Mouse (Mus musculus) forebrain, embryonic 12.5 days (tissue): Measurements from ENCODE around the gene Pla2g7. TPM values are rescaled to one million over a fixed set of nuclear protein-coding genes. Genes with fewer than 3 reads are reported as not detected.

Experiments used
- ATAC-seq: fragments of 200-750 bp; cut with Nextera tagmentation; 2 replicates; pipeline ENCODE4 v1.8.0; 2017; ENCODE audit warnings: moderate TSS enrichment; ENCODE audit not compliant: low FRiP score
- H3K27ac ChIP-seq: fragments of 300-500 bp; sonication (generic); 2 replicates; pipeline ENCODE4 v1.5.1; 2016; ENCODE audit warnings: mild to moderate bottlenecking
- H3K27me3 ChIP-seq: fragments of 300-500 bp; sonication (generic); 2 replicates; pipeline ENCODE4 v1.6.1; 2016; ENCODE audit warnings: mild to moderate bottlenecking
- H3K36me3 ChIP-seq: fragments of 300-500 bp; sonication (generic); replicated peaks from 2 replicates; pipeline ENCODE4 v1.6.1; 2016; ENCODE audit warnings: mild to moderate bottlenecking
- H3K4me1 ChIP-seq: fragments of 300-500 bp; sonication (generic); 2 replicates; pipeline ENCODE4 v1.6.1; 2016
- H3K4me2 ChIP-seq: fragments of 300-500 bp; sonication (generic); 2 replicates; pipeline ENCODE4 v1.6.1; 2016; ENCODE audit warnings: mild to moderate bottlenecking, moderate library complexity
- H3K4me3 ChIP-seq: fragments of 300-500 bp; sonication (generic); replicated peaks from 2 replicates; pipeline ENCODE4 v1.5.1; 2016; ENCODE audit warnings: mild to moderate bottlenecking
- H3K9ac ChIP-seq: fragments of 300-500 bp; sonication (generic); 2 replicates; pipeline ENCODE4 v1.6.1; 2016; ENCODE audit warnings: mild to moderate bottlenecking
- H3K9me3 ChIP-seq: fragments of 300-500 bp; sonication (generic); 2 replicates; pipeline ENCODE4 v1.6.1; 2016
- WGBS: fragments of 180-500 bp; shearing (Covaris S2); methylation state at CpG from one replicate; pipeline ENCODE4 v1.1.7; 2016; 5-methylcytosine and 5-hydroxymethylcytosine counted together
- polyA plus RNA-seq: library from polyadenylated mRNA; unstranded; fragments of >200 nt; fragmentation: Nextera tagmentation; extraction: Ambion mirVana; gene quantifications from 2 replicates; pipeline ENCODE4 v1.2.1, GENCODE M21; 2016

The Pla2g7 gene
- polyA plus RNA-seq, 1 experiment from 2014 or later: 3.4 TPM

GRCm38 (mm10) chr17:43554516-43555403 lies 13.1 kb upstream of the Pla2g7 start:
- H3K9me3 ChIP-seq: no peaks in the 10 kb centered on the region
- no peaks in the 10 kb centered on the region for H3K36me3 ChIP-seq
- no peaks in the 10 kb centered on the region for H3K27me3 ChIP-seq
- peaks cover 7% of the 10 kb centered on the region for H3K4me1 ChIP-seq
- no peak overlapping the region for H3K4me3 ChIP-seq
- WGBS: 84% methylated on average over 12 of the region's 12 CpGs
- no peak overlapping the region for H3K9ac ChIP-seq
- no peak for ATAC-seq
- H3K4me2 ChIP-seq: no peak overlapping the region
- no peak overlapping the region for H3K27ac ChIP-seq

- no peak overlapping the region for H3K27ac ChIP-seq
- no peaks in the 10 kb centered on the region for H3K36me3 ChIP-seq
- H3K9ac ChIP-seq: no peak overlapping the region
- ATAC-seq: no peak
- peaks cover 4% of the 10 kb centered on the region for H3K4me1 ChIP-seq
- WGBS: 90% methylated on average over 4 of the region's 4 CpGs
- no peaks in the 10 kb centered on the region for H3K9me3 ChIP-seq
- H3K4me2 ChIP-seq: no peak overlapping the region
- H3K4me3 ChIP-seq: no peak overlapping the region
- no peaks in the 10 kb centered on the region for H3K27me3 ChIP-seq
These were observed 10.8 kb upstream of the Pla2g7 start for GRCm38 (mm10) chr17:43557104-43557503.

GRCm38 (mm10) chr17:43557541-43558090 lies 10.3 kb upstream of the Pla2g7 start:
- Histone ChIP-seq H3K27ac (no peak overlapping the region), H3K9me3 (no peaks in the 10 kb centered on the region), H3K9ac (no peak overlapping the region), H3K36me3 (no peaks in the 10 kb centered on the region), H3K4me2 (no peak overlapping the region), H3K4me3 (no peak overlapping the region), H3K27me3 (no peaks in the 10 kb centered on the region), H3K4me1 (peaks cover 4% of the 10 kb centered on the region)
- ATAC-seq: no peak
- 50% methylated on average over 6 of the region's 6 CpGs for WGBS

GRCm38 (mm10) chr17:43558678-43559077 lies 9.2 kb upstream of the Pla2g7 start:
- no peaks in the 10 kb centered on the region for H3K9me3 ChIP-seq
- H3K4me2 ChIP-seq: no peak overlapping the region
- no peaks in the 10 kb centered on the region for H3K27me3 ChIP-seq
- H3K36me3 ChIP-seq: no peaks in the 10 kb centered on the region
- H3K4me1 ChIP-seq: peaks cover 4% of the 10 kb centered on the region
- H3K27ac ChIP-seq: no peak overlapping the region
- no peak for ATAC-seq
- 89% methylated on average over 3 of the region's 3 CpGs for WGBS
- H3K4me3 ChIP-seq: no peak overlapping the region
- H3K9ac ChIP-seq: no peak overlapping the region

GRCm38 (mm10) chr17:43563192-43563987 lies 4.5 kb upstream of the Pla2g7 start:
- H3K27ac ChIP-seq: no peak overlapping the region
- no peak for ATAC-seq
- H3K9me3 ChIP-seq: no peaks in the 10 kb centered on the region
- no peak overlapping the region for H3K9ac ChIP-seq
- peaks cover 7% of the 10 kb centered on the region; the same call in 1 of the 2 replicates for H3K4me1 ChIP-seq
- no peak overlapping the region for H3K4me3 ChIP-seq
- H3K4me2 ChIP-seq: no peak overlapping the region
- WGBS: 89% methylated on average over 7 of the region's 7 CpGs
- H3K27me3 ChIP-seq: no peaks in the 10 kb centered on the region
- H3K36me3 ChIP-seq: no peaks in the 10 kb centered on the region

- H3K27me3 ChIP-seq: 0 out of 2 replicates have a peak, but pooled peaks cover 5% of the 10 kb centered on the region
- 5% methylated on average over 12 of the region's 12 CpGs for WGBS
- peaks cover 12% of the 10 kb centered on the region; the same call in 1 of the 2 replicates for H3K4me1 ChIP-seq
- peak; percentile 69; the same call in 1 of the 2 replicates for ATAC-seq
- H3K9me3 ChIP-seq: no peaks in the 10 kb centered on the region
- no peaks in the 10 kb centered on the region for H3K36me3 ChIP-seq
- H3K9ac ChIP-seq: peak overlapping the region; percentile 59
- H3K27ac ChIP-seq: no peak overlapping the region
- peak overlapping the region; percentile 44 for H3K4me3 ChIP-seq
- H3K4me2 ChIP-seq: peak overlapping the region; percentile 85
These were observed 306 bp upstream of the Pla2g7 start for GRCm38 (mm10) chr17:43567593-43567991.

- ATAC-seq: no peak
- no peak overlapping the region for H3K27ac ChIP-seq
- H3K27me3 ChIP-seq: 0 out of 2 replicates have a peak, but pooled peaks cover 5% of the 10 kb centered on the region
- WGBS: 56% methylated on average over 7 of the region's 7 CpGs
- no peak overlapping the region for H3K4me2 ChIP-seq
- peaks cover 19% of the 10 kb centered on the region; the same call in 1 of the 2 replicates for H3K4me1 ChIP-seq
- H3K9ac ChIP-seq: no peak overlapping the region
- H3K36me3 ChIP-seq: no peaks in the 10 kb centered on the region
- no peak overlapping the region for H3K4me3 ChIP-seq
- H3K9me3 ChIP-seq: no peaks in the 10 kb centered on the region
These were observed 1.4 kb downstream of the Pla2g7 start for GRCm38 (mm10) chr17:43569287-43569686.

- Histone ChIP-seq H3K9me3 (no peaks in the 10 kb centered on the region), H3K4me1 (peaks cover 9% of the 10 kb centered on the region; the same call in 1 of the 2 replicates), H3K27me3 (0 out of 2 replicates have a peak, but pooled peaks cover 5% of the 10 kb centered on the region), H3K27ac (no peak overlapping the region), H3K36me3 (no peaks in the 10 kb centered on the region), H3K9ac (no peak overlapping the region), H3K4me3 (no peak overlapping the region), H3K4me2 (no peak overlapping the region)
- WGBS: 25% methylated on average over 3 of the region's 3 CpGs
- ATAC-seq: no peak
These were observed 5.8 kb downstream of the Pla2g7 start for GRCm38 (mm10) chr17:43573624-43574073.

GRCm38 (mm10) chr17:43580456-43580855 lies 12.6 kb downstream of the Pla2g7 start:
- Histone ChIP-seq H3K4me1 (peaks cover 12% of the 10 kb centered on the region), H3K4me3 (no peak overlapping the region), H3K9me3 (no peaks in the 10 kb centered on the region), H3K27me3 (no peaks in the 10 kb centered on the region), H3K9ac (no peak overlapping the region), H3K4me2 (no peak overlapping the region), H3K27ac (no peak overlapping the region), H3K36me3 (no peaks in the 10 kb centered on the region)
- 34% methylated on average over 3 of the region's 3 CpGs for WGBS
- ATAC-seq: no peak

- peak; percentile 63 for ATAC-seq
- H3K27ac ChIP-seq: 0 out of 2 replicates have a peak overlapping the region, but pooled peaks have one; percentile 31
- H3K9me3 ChIP-seq: no peaks in the 10 kb centered on the region
- no peak overlapping the region for H3K4me2 ChIP-seq
- WGBS: 32% methylated on average over 8 of the region's 8 CpGs
- H3K4me3 ChIP-seq: no peak overlapping the region
- no peaks in the 10 kb centered on the region for H3K36me3 ChIP-seq
- no peak overlapping the region for H3K9ac ChIP-seq
- no peaks in the 10 kb centered on the region for H3K27me3 ChIP-seq
- H3K4me1 ChIP-seq: peaks cover 12% of the 10 kb centered on the region
These were observed 13.1 kb downstream of the Pla2g7 start for GRCm38 (mm10) chr17:43581012-43581467.

- Histone ChIP-seq H3K36me3 (no peaks in the 10 kb centered on the region), H3K27ac (no peak overlapping the region), H3K9me3 (no peaks in the 10 kb centered on the region), H3K27me3 (no peaks in the 10 kb centered on the region), H3K4me2 (no peak overlapping the region), H3K4me1 (peaks cover 12% of the 10 kb centered on the region), H3K4me3 (no peak overlapping the region), H3K9ac (no peak overlapping the region)
- 92% methylated on average over 7 of the region's 7 CpGs for WGBS
- ATAC-seq: no peak
These were observed 16.9 kb downstream of the Pla2g7 start for GRCm38 (mm10) chr17:43584771-43585170.

- WGBS: 82% methylated on average over 2 of the region's 2 CpGs
- ATAC-seq: no peak
- Histone ChIP-seq H3K4me3 (no peak overlapping the region), H3K9ac (no peak overlapping the region), H3K27ac (no peak overlapping the region), H3K9me3 (no peaks in the 10 kb centered on the region), H3K4me2 (no peak overlapping the region), H3K4me1 (no peaks in the 10 kb centered on the region), H3K36me3 (no peaks in the 10 kb centered on the region), H3K27me3 (no peaks in the 10 kb centered on the region)
These were observed 19.4 kb downstream of the Pla2g7 start for GRCm38 (mm10) chr17:43587278-43587677.
